Mouse (Mus musculus) thymus, postnatal 0 days (tissue): ENCODE data around the gene Ugt2a3. TPM values are rescaled to one million over a fixed set of nuclear protein-coding genes. Genes with fewer than 3 reads are reported as not detected.
"Not testable (repeated sequence)": the region's sequence is repeated elsewhere in the genome, so short reads cannot be mapped to it uniquely, and the experiment has no call there.

Experiments
- DNase-seq: peaks from one replicate; pipeline ENCODE4 v3.0.0-alpha.2; 2015; ENCODE audit warnings: low spot score
- polyA plus RNA-seq: library from polyadenylated mRNA; unstranded; fragments of >200 nt; fragmentation: Nextera tagmentation; extraction: Ambion mirVana; gene quantifications from 2 replicates; pipeline ENCODE4 v1.2.1, GENCODE M21; 2015

Gene Ugt2a3
- not detected in 2 replicates for polyA plus RNA-seq

GRCm38 (mm10) chr5:87336961-87337697 lies at the start of gene Ugt2a3:
TSS of gene Ugt2a3 (minus strand) at chr5:87337195.
- DNase-seq: no peak

GRCm38 (mm10) chr5:87380234-87380633 lies 43.2 kb upstream of the Ugt2a3 start:
- DNase-seq: no peak

DNA sequence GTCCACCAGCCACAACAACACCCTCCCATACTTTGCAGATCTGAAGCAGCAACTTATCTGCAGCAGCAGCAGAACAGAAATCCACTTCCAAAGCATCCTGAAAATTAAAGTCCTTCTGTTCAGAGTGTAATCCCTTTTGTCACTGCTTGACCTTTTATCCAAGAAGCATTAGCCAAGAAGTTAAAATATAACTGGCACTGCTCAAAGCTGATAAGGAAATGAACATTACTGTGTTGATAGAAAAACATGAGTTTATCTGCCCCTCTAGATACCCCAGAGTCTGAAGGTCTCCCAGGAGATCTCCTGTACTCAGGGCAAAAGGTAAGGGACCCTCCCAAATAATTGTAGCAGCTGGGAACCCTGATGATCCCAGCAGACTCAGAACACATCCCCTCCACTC lies 42.8 kb upstream of the Ugt2a3 start:
- DNase-seq: no peak

DNA sequence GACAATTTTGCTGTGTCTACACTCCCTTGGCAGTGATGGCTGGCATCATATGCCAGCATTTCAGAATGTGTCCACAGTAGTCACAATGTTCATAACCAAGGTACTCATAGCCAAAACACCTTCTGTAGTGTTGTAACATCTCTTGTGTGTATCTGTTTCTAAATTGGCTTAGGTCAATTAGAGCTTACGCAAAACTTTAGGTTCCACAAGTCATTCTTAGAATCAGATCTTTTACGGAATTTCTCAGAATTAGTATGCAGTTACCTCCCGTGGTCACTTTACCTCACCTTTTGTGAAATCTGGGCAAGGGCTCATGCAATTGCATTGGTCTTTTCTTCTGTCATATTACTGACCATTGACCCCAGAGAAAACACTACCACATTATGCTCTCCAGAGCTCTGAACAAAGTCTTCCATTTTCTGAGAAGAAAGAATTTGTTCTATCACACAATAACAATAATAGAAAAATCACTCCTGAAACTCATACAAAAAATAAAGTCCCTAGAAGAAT lies 38.9 kb upstream of the Ugt2a3 start:
- DNase-seq: no peak

DNA sequence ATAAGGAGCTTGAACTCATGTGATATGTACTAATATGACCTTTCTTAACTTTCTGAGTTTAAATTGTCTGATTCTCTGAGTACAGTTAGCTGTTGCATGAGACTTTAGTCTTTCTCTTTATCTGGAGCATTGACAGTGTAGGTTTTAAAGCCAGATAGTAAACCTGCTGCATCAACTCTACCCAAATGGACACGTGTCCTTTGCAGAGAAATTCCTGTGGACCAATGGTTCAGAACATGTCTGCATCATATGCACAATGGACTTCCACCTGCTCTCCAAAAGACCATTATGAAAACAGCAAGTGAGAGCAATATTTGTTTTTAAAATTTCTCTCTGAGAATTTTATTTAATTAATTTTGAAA lies 36.5 kb upstream of the Ugt2a3 start:
- DNase-seq: no peak

- DNase-seq: not testable (repeated sequence)
Measured at GRCm38 (mm10) chr5:87372788-87373501, 36.0 kb upstream of the Ugt2a3 start.

DNA sequence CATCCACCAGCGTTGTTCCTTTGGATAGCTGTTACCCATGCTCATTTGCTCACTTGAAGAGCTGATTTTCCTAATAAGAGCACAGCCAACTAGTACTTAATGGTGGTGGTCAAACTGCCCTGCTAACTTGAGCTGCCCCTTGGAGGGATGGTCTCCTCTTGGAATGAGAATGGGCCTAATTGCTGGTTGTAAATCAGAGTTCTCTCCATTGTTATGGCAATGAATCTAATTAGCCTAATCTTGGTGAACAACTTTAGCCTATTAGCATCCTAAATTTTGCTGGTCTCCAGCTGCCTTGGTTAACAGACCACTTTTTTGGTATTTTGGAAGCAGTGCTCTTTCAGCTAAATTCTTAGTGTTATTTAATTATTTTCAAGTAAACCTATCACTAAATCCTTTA lies 13.4 kb upstream of the Ugt2a3 start:
- DNase-seq: no peak

- not testable (repeated sequence) for DNase-seq
Measured at GRCm38 (mm10) chr5:87349150-87349549, 12.2 kb upstream of the Ugt2a3 start.

DNA sequence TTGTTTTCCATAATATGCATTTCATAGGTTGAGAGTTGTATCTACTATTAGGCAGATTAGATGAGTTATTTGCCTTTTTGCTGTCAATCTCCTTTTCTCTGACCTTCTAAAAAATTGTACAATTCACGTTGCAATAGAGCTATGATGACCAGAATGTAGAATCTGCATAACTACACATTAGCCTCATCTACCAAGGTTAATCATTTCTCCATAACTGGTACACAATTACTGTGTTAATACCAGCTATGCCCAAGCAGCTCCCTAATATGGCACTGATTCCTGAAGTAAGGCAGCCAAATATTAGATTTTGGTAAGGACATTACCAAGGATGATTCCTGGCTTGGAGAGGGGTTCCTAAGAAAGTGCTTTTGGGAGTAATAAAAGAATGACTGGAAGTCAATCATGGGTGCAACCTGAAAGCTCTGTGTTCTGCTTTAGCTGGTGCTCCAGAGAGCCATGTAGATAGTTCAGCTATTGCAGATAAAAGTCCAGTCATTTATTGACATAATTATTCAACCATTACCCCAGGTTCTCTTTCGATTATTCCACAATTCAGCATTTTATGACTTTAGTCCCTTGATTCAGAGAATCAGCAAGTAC lies 10.6 kb upstream of the Ugt2a3 start:
- not testable (repeated sequence) for DNase-seq

GRCm38 (mm10) chr5:87340461-87340860 lies 3.5 kb upstream of the Ugt2a3 start:
- no peak for DNase-seq

GRCm38 (mm10) chr5:87335199-87335598 lies 1.8 kb downstream of the Ugt2a3 start:
- DNase-seq: no peak

GRCm38 (mm10) chr5:87333584-87333983 lies 3.4 kb downstream of the Ugt2a3 start:
- DNase-seq: no peak

DNA sequence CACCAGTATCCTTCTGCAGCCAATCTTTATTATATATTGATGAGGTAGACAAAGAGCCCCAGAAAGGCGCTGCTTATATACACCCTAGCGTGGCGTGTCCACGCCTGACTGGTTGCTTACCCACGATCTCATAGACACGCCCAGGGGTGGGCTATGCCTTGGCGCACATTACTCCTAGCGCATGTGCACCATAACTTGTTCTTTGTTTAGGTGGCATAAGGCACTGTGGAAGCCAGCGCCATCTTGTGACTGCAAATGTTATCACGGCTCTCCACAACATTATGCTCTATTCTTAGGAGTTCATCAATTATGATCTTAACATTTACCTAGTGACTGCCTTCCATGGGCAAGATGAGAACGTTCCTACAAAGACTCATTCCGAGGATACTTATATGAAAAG lies 25.6 kb downstream of the Ugt2a3 start:
- no peak for DNase-seq

DNA sequence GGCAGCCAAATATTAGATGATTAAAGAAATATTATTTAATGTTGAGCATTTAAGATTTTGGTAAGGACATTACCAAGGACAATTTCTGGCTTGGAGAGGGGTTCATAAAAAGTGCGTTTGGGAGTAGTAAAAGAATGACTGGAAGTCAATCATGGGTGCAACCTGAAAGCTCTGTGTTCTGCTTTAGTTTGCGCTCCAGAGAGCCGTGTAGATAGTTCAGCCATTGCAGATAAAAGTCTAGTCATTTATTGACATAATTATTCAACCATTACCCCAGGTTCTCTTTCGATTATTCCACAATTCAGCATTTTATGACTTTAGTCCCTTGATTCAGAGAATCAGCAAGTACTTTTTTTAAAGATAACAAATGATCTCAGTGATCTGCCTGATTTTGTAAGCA lies 50.8 kb downstream of the Ugt2a3 start:
- not testable (repeated sequence) for DNase-seq

- not testable (repeated sequence) for DNase-seq
Measured at GRCm38 (mm10) chr5:87275986-87276385, 61.0 kb downstream of the Ugt2a3 start.

- DNase-seq: no peak
Measured at GRCm38 (mm10) chr5:87275581-87275980, 61.4 kb downstream of the Ugt2a3 start.

Other genes with a start within 250 kb of the Ugt2a3 start
- gene Ugt2b36, start 244.6 kb downstream of the Ugt2a3 start, polyA plus RNA-seq: not detected in 2 replicates
- gene Ugt2b5, start 196.9 kb downstream of the Ugt2a3 start, polyA plus RNA-seq: 0.13 and 0.17 TPM in 2 replicates
- not detected in 2 replicates for gene Ugt2b37, start 82.4 kb downstream of the Ugt2a3 start, polyA plus RNA-seq
- gene Ugt2b38, start 87.0 kb upstream of the Ugt2a3 start, polyA plus RNA-seq: not detected in 2 replicates
- gene Ugt2a2, start 145.1 kb upstream of the Ugt2a3 start, polyA plus RNA-seq: not detected in 2 replicates
- gene Gm43638, start 149.6 kb upstream of the Ugt2a3 start, polyA plus RNA-seq: not detected in 2 replicates
- not detected in 2 replicates for gene Ugt2a1, start 153.7 kb upstream of the Ugt2a3 start, polyA plus RNA-seq
- gene Sult1b1, start 201.0 kb upstream of the Ugt2a3 start, polyA plus RNA-seq: 0.17 TPM in 1 of 2 replicates, not detected in the other
- gene Sult1d1, start 231.8 kb upstream of the Ugt2a3 start, polyA plus RNA-seq: 0.15 TPM in 1 of 2 replicates, not detected in the other